ENCODE assay signal across 8 mouse cellular contexts in genomic region chr1:105993196-105993595, GRCm38 (mm10). TPM values are rescaled to one million over a fixed set of nuclear protein-coding genes. Genes with fewer than 3 reads are reported as not detected.
DNase-seq lines count a peak whose midpoint lies in the region; ATAC-seq and TF ChIP-seq lines count a peak whose summit lies in the region.

No protein-coding gene starts in this region.

- TF ChIP-seq CTCF in bone marrow macrophage, adult 2 months (IDR thresholded peaks at IDR 0.05; ENCODE audit: low read depth, low read length), result no peak

- H3K9ac ChIP-seq in forebrain, embryonic 14.5 days (ENCODE audit: low read length), result peak overlapping the region; percentile 70
- peak overlapping the region; percentile 71 for H3K9ac ChIP-seq in intestine, embryonic 15.5 days
- peak overlapping the region; percentile 86 for H3K9ac ChIP-seq in liver, embryonic 16.5 days (ENCODE audit: low read depth, low read length)

- H3K4me1 ChIP-seq in bone marrow macrophage, adult 2 months (ENCODE audit: control insufficient read depth, insufficient read depth, low read length), result peaks cover 23% of the 10 kb centered on the region
- H3K4me1 ChIP-seq in forebrain, embryonic 14.5 days (ENCODE audit: control insufficient read depth, insufficient read depth, low read length), result peaks cover 18% of the 10 kb centered on the region
- peaks cover 9% of the 10 kb centered on the region; the same call in 1 of the 2 replicates for H3K4me1 ChIP-seq in intestine, embryonic 15.5 days (replicated peaks)
- peaks cover 41% of the 10 kb centered on the region for H3K4me1 ChIP-seq in liver, embryonic 16.5 days (ENCODE audit: control insufficient read depth, low read depth, low read length)

- TF ChIP-seq POLR2A in bone marrow macrophage, adult 2 months (IDR thresholded peaks at IDR 0.05; ENCODE audit: borderline replicate concordance, low read depth, low read length), result no peak

- peak overlapping the region; percentile 75 for H3K4me3 ChIP-seq in bone marrow macrophage, adult 2 months (ENCODE audit: insufficient read depth, low read length)
- H3K4me3 ChIP-seq in forebrain, embryonic 14.5 days (ENCODE audit: low read depth, low read length), result peak overlapping the region; percentile 81
- H3K4me3 ChIP-seq in intestine, embryonic 15.5 days (replicated peaks), result peak overlapping the region; percentile 69
- peak overlapping the region; percentile 88 for H3K4me3 ChIP-seq in liver, embryonic 16.5 days (ENCODE audit: low read depth, low read length)

- WGBS in forebrain, embryonic 14.5 days, result 2% methylated on average over 7 of the region's 7 CpGs
- WGBS in intestine, embryonic 15.5 days, result 10% methylated on average over 7 of the region's 7 CpGs
- 2% methylated on average over 7 of the region's 7 CpGs for WGBS in liver, embryonic 16.5 days (ENCODE audit: insufficient replicate concordance)

- H3K36me3 ChIP-seq in forebrain, embryonic 14.5 days (ENCODE audit: control insufficient read depth, insufficient read depth, low read length), result no peaks in the 10 kb centered on the region
- H3K36me3 ChIP-seq in intestine, embryonic 15.5 days, result no peaks in the 10 kb centered on the region
- H3K36me3 ChIP-seq in liver, embryonic 16.5 days (ENCODE audit: control insufficient read depth, insufficient read depth), result no peaks in the 10 kb centered on the region

- no peaks in the 10 kb centered on the region for H3K9me3 ChIP-seq in forebrain, embryonic 14.5 days (replicated peaks; ENCODE audit: control insufficient read depth, low read length)
- no peaks in the 10 kb centered on the region for H3K9me3 ChIP-seq in intestine, embryonic 15.5 days
- H3K9me3 ChIP-seq in liver, embryonic 16.5 days (replicated peaks; ENCODE audit: control insufficient read depth, low read length), result no peaks in the 10 kb centered on the region

- H3K4me2 ChIP-seq in forebrain, embryonic 14.5 days (ENCODE audit: low read length), result peak overlapping the region; percentile 99
- peak overlapping the region; percentile 93 for H3K4me2 ChIP-seq in intestine, embryonic 15.5 days (replicated peaks)
- peak overlapping the region; percentile 95 for H3K4me2 ChIP-seq in liver, embryonic 16.5 days (ENCODE audit: low read depth, low read length)

- no peak for ATAC-seq in forebrain, embryonic 14.5 days
- no peak for ATAC-seq in intestine, embryonic 15.5 days
- ATAC-seq in liver, embryonic 16.5 days (ENCODE audit: low read depth), result no peak

- no peaks in the 10 kb centered on the region for H3K27me3 ChIP-seq in forebrain, embryonic 14.5 days (replicated peaks; ENCODE audit: control insufficient read depth, insufficient read depth, low read length)
- no peaks in the 10 kb centered on the region for H3K27me3 ChIP-seq in intestine, embryonic 15.5 days (replicated peaks)
- H3K27me3 ChIP-seq in liver, embryonic 16.5 days (ENCODE audit: control insufficient read depth, insufficient read depth, low read depth, low read length), result no peaks in the 10 kb centered on the region

- H3K27ac ChIP-seq in bone marrow macrophage, adult 2 months (ENCODE audit: insufficient read depth, low read depth, low read length), result peak overlapping the region; percentile 67
- no peak overlapping the region; the same call in 1 of the 2 replicates for H3K27ac ChIP-seq in forebrain, embryonic 14.5 days (ENCODE audit: low read depth, low read length)
- peak overlapping the region; percentile 75 for H3K27ac ChIP-seq in intestine, embryonic 15.5 days
- peak overlapping the region; percentile 81 for H3K27ac ChIP-seq in liver, embryonic 16.5 days (ENCODE audit: low read length)

- DNase-seq in layer of hippocampus, postnatal 10 days (ENCODE audit: low spot score in 2 of 2), result peak; percentile 12 to 22
- DNase-seq in layer of hippocampus, adult 9-10 months (ENCODE audit: low spot score), result no peak
- DNase-seq in forebrain, embryonic 14.5 days (ENCODE audit: low spot score), result peak; percentile 39
- DNase-seq in retina, postnatal 1 day, result peak; percentile 76
- DNase-seq in T-cell, adult 2 months (ENCODE audit: low spot score), result no peak

RNA-seq across cellular contexts. Expression of gene Zcchc2, which starts 3.0 kb away (rescaled TPM):
- total RNA-seq in layer of hippocampus, postnatal 10 days (2021), result 10 to 100 TPM; 19.7 to 20.7 TPM
- 15.9 and 18.0 TPM in 2 replicates for polyA plus RNA-seq in bone marrow macrophage, adult 2 months (2012; ENCODE audit: insufficient read depth, insufficient read length, missing spikeins)
- 1.6 and 1.7 TPM in 2 replicates for polyA plus RNA-seq in forebrain, embryonic 14.5 days (2014; fragmentation: Nextera tagmentation; extraction: Ambion mirVana)
- polyA plus RNA-seq in intestine, embryonic 15.5 days (2015; fragmentation: Nextera tagmentation; extraction: Ambion mirVana), result 2.2 and 2.6 TPM in 2 replicates
- 1.3 TPM in 2 replicates for polyA plus RNA-seq in liver, embryonic 16.5 days (2015; fragmentation: Nextera tagmentation; extraction: Ambion mirVana)

Comparison
In these comparisons a context has a peak if more than half of its experiments do, and no peak if none do; other contexts are left out.
1. DNase-seq: peak in layer of hippocampus, postnatal 10 days (2 of 2), forebrain, embryonic 14.5 days (single experiment) and retina, postnatal 1 day (single experiment); none in layer of hippocampus, adult 9-10 months (single experiment) and T-cell, adult 2 months (single experiment).
2. Peak in every context shown above with its lines, with median percentiles within 50 percentile points of each other: H3K4me3 ChIP-seq, H3K4me2 ChIP-seq and H3K9ac ChIP-seq.